10 mouse cellular contexts compared by ENCODE assay signal in genomic region chr4:9096274-9096673, GRCm38 (mm10).
DNase-seq lines count a peak whose midpoint lies in the region; ATAC-seq and TF ChIP-seq lines count a peak whose summit lies in the region.
"Had no signal": no experiment of that assay in that cellular context is flagged by ENCODE, and none has a peak within 500 bp of the region (broad histone marks: within the 10 kb centered on the region; RNA-seq: fewer than 3 reads in every experiment).

No protein-coding gene starts in this region.

- H3K4me2 ChIP-seq in lung, postnatal 0 days (replicated peaks; ENCODE audit: low read depth, low read length): no peak overlapping the region
- H3K4me2 ChIP-seq in myocyte (ENCODE audit: low read depth): peak overlapping the region; percentile 10

- intact Hi-C loops in heart, postnatal 14 days (cut with DNase I): loop anchor here (2.0 to 10.0 kb wide), 5 partner anchors 67 to 714 kb away; no protein-coding TSS in a partner anchor

- peak; percentile 19; the same call in 1 of the 2 replicates for ATAC-seq in lung, postnatal 0 days

- no peaks in the 10 kb centered on the region for H3K9me3 ChIP-seq in lung, postnatal 0 days (ENCODE audit: low read length)
- H3K9me3 ChIP-seq: stomach, embryonic 15.5 days had no signal

- no peak overlapping the region for H3K4me3 ChIP-seq in lung, postnatal 0 days (ENCODE audit: low read depth, low read length)
- H3K4me3 ChIP-seq in myocyte: no peak overlapping the region
- H3K4me3 ChIP-seq: stomach, embryonic 15.5 days had no signal

- H3K36me3 ChIP-seq in lung, postnatal 0 days (ENCODE audit: insufficient read depth, low read length): no peaks in the 10 kb centered on the region
- no peaks in the 10 kb centered on the region for H3K36me3 ChIP-seq in myocyte (ENCODE audit: control insufficient read depth, insufficient read depth)
- H3K36me3 ChIP-seq: stomach, embryonic 15.5 days had no signal

- H3K27me3 ChIP-seq in lung, postnatal 0 days (replicated peaks; ENCODE audit: insufficient read depth, low read length): no peaks in the 10 kb centered on the region
- H3K27me3 ChIP-seq in myocyte (ENCODE audit: control insufficient read depth, insufficient read depth, insufficient read length): no peaks in the 10 kb centered on the region
- H3K27me3 ChIP-seq: stomach, embryonic 15.5 days had no signal

- no peaks in the 10 kb centered on the region for H3K4me1 ChIP-seq in lung, postnatal 0 days (ENCODE audit: insufficient read depth, low read depth, low read length)
- H3K4me1 ChIP-seq: stomach, embryonic 15.5 days had no signal

- 72% methylated on average over 2 of the region's 2 CpGs for WGBS in lung, postnatal 0 days

- no peak for TF ChIP-seq POLR2A in myocyte (IDR thresholded peaks at IDR 0.05; ENCODE audit: insufficient read length, low read depth)

- no peak overlapping the region for H3K9ac ChIP-seq in lung, postnatal 0 days (replicated peaks; ENCODE audit: low read depth)
- H3K9ac ChIP-seq: stomach, embryonic 15.5 days had no signal

- no peak for TF ChIP-seq CTCF in lung, postnatal 0 days (IDR thresholded peaks at IDR 0.05)

- no peaks in the 10 kb centered on the region for H3K79me2 ChIP-seq in myocyte (ENCODE audit: control insufficient read depth, insufficient read depth)

- H3ac ChIP-seq in myocyte (ENCODE audit: control insufficient read depth, insufficient read length): no peak overlapping the region

- no peak for TF ChIP-seq EP300 in lung, postnatal 0 days (IDR thresholded peaks at IDR 0.05)

- H3K27ac ChIP-seq in lung, postnatal 0 days (ENCODE audit: low read length): no peak overlapping the region
- H3K27ac ChIP-seq: layer of hippocampus, adult 2 months; stomach, embryonic 15.5 days had no signal

- DNase-seq in heart, adult 11 months: peak; percentile 87
- DNase-seq in heart, postnatal 14 days: no peak
- peak; percentile 17 for DNase-seq in lung, postnatal 0 days (ENCODE audit: low spot score)
- no peak for DNase-seq in lung, postnatal 14 days
- DNase-seq in fat pad, adult 2 months (ENCODE audit: extremely low read depth, low read depth, low spot score): peak; percentile 92
- no peak for DNase-seq in urinary bladder, postnatal 25 days (ENCODE audit: low spot score)
- no peak for DNase-seq in layer of hippocampus, adult 9-11 months

TF ChIP-seq in myocyte, 11 proteins besides CTCF, POLR2A, EP300 and RAD21:
- TF ChIP-seq MYOD1 (IDR thresholded peaks at IDR 0.05; ENCODE audit: control insufficient read depth in 1 of 3, insufficient read length in 2 of 3, low read depth in 2 of 3) (no peak), MYOG (IDR thresholded peaks at IDR 0.05; ENCODE audit: control insufficient read depth in 1 of 3, insufficient read depth in 1 of 3, insufficient read length in 2 of 3, low read depth in 2 of 3) (no peak), MAX (IDR thresholded peaks at IDR 0.05; ENCODE audit: low read depth) (no peak), USF1 (IDR thresholded peaks at IDR 0.05; ENCODE audit: low read depth) (no peak), TCF12 (IDR thresholded peaks at IDR 0.05; ENCODE audit: insufficient read depth, poor library complexity, severe bottlenecking) (no peak), POLR2AphosphoS2 (IDR thresholded peaks at IDR 0.05; ENCODE audit: insufficient read length, low read depth) (no peak), E2F4 (IDR thresholded peaks at IDR 0.05; ENCODE audit: insufficient read depth) (no peak), TCF3 (IDR thresholded peaks at IDR 0.05; ENCODE audit: insufficient read length, low read depth) (no peak), CEBPB (IDR thresholded peaks at IDR 0.05; ENCODE audit: insufficient read depth, poor library complexity, severe bottlenecking) (no peak), SRF (IDR thresholded peaks at IDR 0.05; ENCODE audit: control insufficient read depth, insufficient read length, low read depth) (no peak), REST (IDR thresholded peaks at IDR 0.05; ENCODE audit: insufficient read depth, insufficient read length) (no peak)

Comparison
In these comparisons a context has a peak if more than half of its experiments do, and no peak if none do; other contexts are left out.
1. DNase-seq: peak in heart, adult 11 months (single experiment), lung, postnatal 0 days (single experiment) and fat pad, adult 2 months (single experiment); none in heart, postnatal 14 days (0 of 2), lung, postnatal 14 days (single experiment), urinary bladder, postnatal 25 days (single experiment) and layer of hippocampus, adult 9-11 months (single experiment).